Mouse (Mus musculus) neutrophil, adult 5-6 weeks (primary cell): ENCODE measurements around the gene Zkscan7. TPM values are rescaled to one million over a fixed set of nuclear protein-coding genes. Genes with fewer than 3 reads are reported as not detected.

Experiments used
- ATAC-seq: fragments of 151-379, 151-347 bp; 2 replicates; pipeline ENCODE4 v1.8.0; 2017; ENCODE audit warnings: mild to moderate bottlenecking, moderate TSS enrichment; ENCODE audit not compliant: insufficient number of reproducible peaks, poor library complexity, low FRiP score, severe bottlenecking; ENCODE audit errors: extremely low read depth
- total RNA-seq: library from RNA; stranded (forward); fragments of 200-1000 nt; gene quantifications from 2 replicates; pipeline ENCODE4 v1.2.3, GENCODE M21; 2017

Zkscan7 gene
- total RNA-seq, 1 experiment from 2014 or later: 3.4 TPM

DNA sequence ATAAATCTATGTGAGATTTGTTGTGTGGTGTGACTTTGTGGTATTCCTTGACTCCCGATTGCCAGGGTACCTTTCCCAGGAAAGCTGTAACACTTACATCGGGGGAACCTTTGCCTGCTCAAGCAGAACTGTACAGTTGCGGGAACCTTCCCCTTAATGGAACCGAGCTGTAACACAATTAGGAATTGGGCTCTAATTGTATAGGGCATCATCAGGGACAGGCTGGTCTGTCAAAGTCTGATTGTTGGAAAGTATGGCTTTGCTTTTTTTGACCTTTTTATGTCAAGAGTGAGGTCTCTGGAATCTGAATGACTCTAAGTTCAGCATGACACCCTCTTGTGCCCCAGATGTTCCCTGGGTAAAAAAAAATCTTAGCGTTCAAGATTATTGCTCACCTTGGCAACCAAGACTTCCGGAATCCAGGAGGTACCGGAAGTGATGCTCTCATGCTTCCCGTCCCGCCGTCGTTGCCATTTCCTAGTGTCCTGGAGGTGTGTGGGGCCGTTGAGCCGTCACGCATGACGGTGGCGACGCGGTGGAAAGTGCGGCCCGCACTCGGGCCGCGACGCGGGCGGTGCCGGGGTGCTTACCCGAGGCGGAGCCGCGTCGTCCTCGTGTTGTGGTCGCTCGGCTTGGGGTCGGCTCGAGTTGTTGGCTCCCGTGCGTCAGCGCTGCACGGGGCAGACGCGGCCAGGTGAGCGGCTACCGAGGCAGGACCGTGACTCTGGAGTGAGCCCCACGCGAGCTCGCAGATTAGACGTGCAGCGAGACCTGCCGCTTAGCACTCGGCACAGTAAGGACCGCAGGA, 1.1 kb downstream of the Zkscan7 start:
- peak; percentile 87 for ATAC-seq

DNA sequence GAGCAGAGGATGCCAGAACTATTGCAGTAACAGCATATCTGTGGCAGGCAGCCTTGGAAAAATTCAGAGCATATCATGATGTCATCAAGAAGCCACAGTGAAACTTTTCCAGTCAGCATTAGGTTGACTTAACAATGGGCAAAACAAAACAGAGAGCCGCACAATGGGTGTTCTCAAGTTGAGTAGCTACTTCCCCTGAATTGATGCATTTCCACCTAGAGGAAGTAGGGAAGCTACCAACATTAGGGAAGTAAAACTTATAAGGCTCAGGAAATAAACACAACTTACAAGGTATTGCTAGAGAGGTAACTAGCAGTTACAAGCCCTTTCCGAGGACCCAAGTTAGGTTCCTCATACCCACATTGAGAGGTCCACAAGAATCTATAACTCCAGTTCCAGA, 15.6 kb downstream of the Zkscan7 start:
- ATAC-seq: no peak

DNA sequence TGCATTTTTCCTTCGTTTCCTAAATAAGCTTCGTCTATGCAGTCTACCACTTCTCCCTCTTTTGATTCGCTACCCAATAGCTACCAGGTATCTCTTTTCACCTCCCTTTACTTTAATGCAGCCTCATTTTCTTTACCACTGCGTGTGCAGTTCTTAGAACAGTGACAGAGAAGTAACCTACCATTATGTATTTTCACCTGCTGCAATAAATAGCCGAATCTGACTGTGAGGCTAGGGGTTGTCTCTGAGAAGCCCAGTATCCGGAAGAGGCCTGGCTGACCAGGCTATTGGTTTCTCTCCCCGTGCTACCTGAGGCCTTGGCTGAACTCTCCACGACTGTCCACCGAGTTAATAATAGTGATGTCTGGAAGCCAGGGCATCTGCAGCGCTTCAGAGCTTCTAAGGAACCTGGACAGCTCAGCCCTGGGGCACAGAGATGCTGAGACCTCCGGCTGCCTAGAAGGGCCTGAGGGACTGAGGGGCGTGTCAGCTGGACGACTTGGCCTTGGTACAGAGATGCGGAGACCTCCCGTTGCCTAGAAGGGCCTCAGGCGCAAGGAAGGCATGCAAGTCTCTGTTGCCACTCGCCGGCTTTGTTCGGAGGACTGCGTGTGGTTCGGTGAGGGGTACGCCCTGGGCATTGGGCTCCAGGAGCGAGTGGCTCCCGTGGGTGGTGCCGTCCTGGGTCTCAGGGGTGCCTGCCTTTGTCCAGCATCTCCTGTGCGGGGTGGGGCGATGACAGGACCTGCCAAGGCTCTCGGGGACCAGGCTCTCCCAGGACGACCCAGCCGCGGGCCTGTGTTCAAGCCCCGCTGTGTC, 17.4 kb downstream of the Zkscan7 start:
- no peak for ATAC-seq

DNA sequence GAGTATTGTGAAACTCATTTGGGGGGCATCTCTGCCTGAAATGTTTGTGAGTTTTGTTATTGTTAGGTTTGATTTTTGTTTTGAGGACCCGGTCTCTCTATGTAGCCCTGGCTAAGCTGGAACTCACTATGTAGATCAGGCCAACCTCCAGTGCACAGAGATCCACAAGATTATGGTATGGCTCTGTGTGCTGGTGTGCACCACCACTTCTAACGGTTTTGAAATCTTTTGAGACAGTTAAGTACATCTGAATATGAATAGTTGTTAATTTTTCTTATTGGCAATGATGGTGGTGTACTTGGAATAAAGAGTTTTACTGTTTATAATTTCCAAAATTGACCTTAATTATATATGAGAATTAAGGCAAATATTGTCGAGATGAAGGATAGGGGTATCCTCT, 37.0 kb downstream of the Zkscan7 start:
- no peak for ATAC-seq

DNA sequence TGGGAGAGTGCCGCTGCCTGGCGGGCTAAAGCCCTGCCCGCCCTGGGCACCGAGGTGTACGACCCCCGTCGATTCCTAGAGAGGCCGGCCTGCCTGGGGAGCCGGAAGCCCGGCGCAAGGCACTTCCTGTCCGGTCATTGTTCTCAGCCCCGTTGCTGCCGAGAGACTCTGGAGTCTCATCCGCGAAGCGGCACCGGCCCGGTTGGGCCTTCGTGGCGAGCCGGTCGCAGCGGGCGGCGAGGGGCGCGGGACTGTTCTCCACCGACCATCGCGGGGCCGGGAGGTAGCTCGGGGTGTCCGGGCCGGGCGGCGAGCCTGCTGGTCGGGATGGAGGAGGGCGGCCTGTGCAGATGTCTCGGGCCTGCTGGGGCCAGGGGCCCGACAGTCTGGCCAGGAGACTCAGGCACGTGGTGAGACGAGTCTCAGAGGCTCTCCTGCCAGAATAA, 37.5 kb downstream of the Zkscan7 start, which contains the start of gene Zfp105:
TSS of gene Zfp105 (plus strand) at position 137 of the 446 bp plus-strand sequence.
- no peak for ATAC-seq

DNA sequence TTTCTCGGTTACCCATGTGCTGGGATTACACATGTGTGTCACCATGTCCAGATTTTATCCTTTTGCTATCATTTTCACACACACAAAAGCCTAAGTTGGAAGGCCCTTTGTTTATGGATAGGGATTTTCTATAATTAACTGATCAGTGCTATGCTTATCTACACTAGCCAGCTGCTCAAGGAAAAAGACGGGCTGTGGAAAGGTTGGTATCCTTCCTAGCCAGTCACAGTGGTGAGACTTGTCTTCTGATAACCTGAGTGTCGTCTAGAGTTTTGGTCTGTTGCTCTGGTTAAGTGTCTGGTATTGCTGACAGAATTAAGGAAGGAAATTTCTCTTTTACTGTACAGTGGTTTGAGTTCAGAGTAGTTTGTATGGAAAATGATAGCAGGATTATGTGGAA, 43.4 kb downstream of the Zkscan7 start:
- ATAC-seq: no peak

Other genes starting within 250 kb of the Zkscan7 start
- gene Topaz1, start 138.3 kb upstream of the Zkscan7 start, total RNA-seq: not detected in 2 replicates
- gene Tcaim, start 80.1 kb upstream of the Zkscan7 start, total RNA-seq: 16.3 and 20.8 TPM in 2 replicates
- 1.0 TPM in 1 of 2 replicates, not detected in the other for gene Gm35549, start 41.6 kb upstream of the Zkscan7 start, total RNA-seq
- gene Zfp445, start 19.7 kb upstream of the Zkscan7 start, total RNA-seq: 105 and 106 TPM in 2 replicates
- not detected in 2 replicates for gene Zfp105, start 37.4 kb downstream of the Zkscan7 start, total RNA-seq
- 21.6 and 28.5 TPM in 2 replicates for gene 1110059G10Rik, start 65.3 kb downstream of the Zkscan7 start, total RNA-seq
- 4.5 TPM in 2 replicates for gene Kif15, start 65.4 kb downstream of the Zkscan7 start, total RNA-seq
- gene Tmem42, start 135.6 kb downstream of the Zkscan7 start, total RNA-seq: 11.9 and 12.0 TPM in 2 replicates
- gene Tgm4, start 149.0 kb downstream of the Zkscan7 start, total RNA-seq: 0.61 TPM in 1 of 2 replicates, not detected in the other
- gene Zdhhc3, start 227.5 kb downstream of the Zkscan7 start, total RNA-seq: 26.5 and 27.1 TPM in 2 replicates
- 35.0 and 42.7 TPM in 2 replicates for gene Exosc7, start 227.5 kb downstream of the Zkscan7 start, total RNA-seq